Mouse (Mus musculus) adrenal gland, postnatal 4 days (tissue): ENCODE measurements around the gene Dennd2d. TPM values are rescaled to one million over a fixed set of nuclear protein-coding genes. Genes with fewer than 3 reads are reported as not detected.

ENCODE experiments used
- DNase-seq, 2 experiments: peaks; one replicate each; pipeline ENCODE4 v3.0.0; 2021 to 2022; ENCODE audit warnings: low spot score in 2 of 2, mixed read lengths in 2 of 2
- total RNA-seq, 2 experiments: library from RNA; stranded (reverse); gene quantifications; 2 replicates each; pipeline ENCODE4 v1.2.3; 2021

Dennd2d gene
- total RNA-seq, 2 experiments from 2014 or later: 6.3 to 9.7 TPM

GRCm38 (mm10) chr3:106495346-106496044, 13.3 kb downstream of the Dennd2d start:
- DNase-seq: no peak

- DNase-seq: no peak
Measured at GRCm38 (mm10) chr3:106496045-106496721, 14.0 kb downstream of the Dennd2d start.

GRCm38 (mm10) chr3:106496996-106497395, 14.8 kb downstream of the Dennd2d start:
- no peak for DNase-seq

GRCm38 (mm10) chr3:106500510-106500909, 18.3 kb downstream of the Dennd2d start:
- DNase-seq: no peak

- DNase-seq: no peak
Measured at GRCm38 (mm10) chr3:106502892-106503291, 20.7 kb downstream of the Dennd2d start.

GRCm38 (mm10) chr3:106510669-106511068, 28.5 kb downstream of the Dennd2d start:
- no peak for DNase-seq

- DNase-seq: no peak
Measured at GRCm38 (mm10) chr3:106515016-106515415, 32.8 kb downstream of the Dennd2d start.

GRCm38 (mm10) chr3:106522730-106523129, 40.5 kb downstream of the Dennd2d start:
- no peak for DNase-seq

- no peak for DNase-seq
Measured at GRCm38 (mm10) chr3:106526411-106526810, 44.2 kb downstream of the Dennd2d start.

GRCm38 (mm10) chr3:106528032-106528431, 45.8 kb downstream of the Dennd2d start:
- no peak for DNase-seq

- no peak for DNase-seq
Measured at GRCm38 (mm10) chr3:106533277-106533676, 51.1 kb downstream of the Dennd2d start.

GRCm38 (mm10) chr3:106544721-106545316, 62.6 kb downstream of the Dennd2d start:
- DNase-seq: no peak

- peak; percentile 61 to 82 for DNase-seq
Measured at GRCm38 (mm10) chr3:106547171-106547923, 65.1 kb downstream of the Dennd2d start, which contains the start of the genes Dram2 and Cept1. Gene Dram2 (plus strand): TSS chr3:106547798. Gene Cept1 (minus strand): TSS chr3:106547802.

- no peak for DNase-seq
Measured at GRCm38 (mm10) chr3:106547924-106548539, 65.8 kb downstream of the Dennd2d start.

GRCm38 (mm10) chr3:106548971-106549370, 66.8 kb downstream of the Dennd2d start:
- DNase-seq: no peak

Other genes with a start within 250 kb of the Dennd2d start
- not detected for gene Chil6, start 76.2 kb upstream of the Dennd2d start, total RNA-seq
- gene Dram2, start 65.4 kb downstream of the Dennd2d start, total RNA-seq: 10 to 100 TPM; 66.4 to 68.6 TPM
- gene Cept1, start 65.4 kb downstream of the Dennd2d start, total RNA-seq: 10 to 100 TPM; 30.4 to 33.1 TPM
- 10 to 100 TPM; 33.4 to 35.6 TPM for gene Lrif1, start 202.6 kb downstream of the Dennd2d start, total RNA-seq